Mouse (Mus musculus): Measurements from ENCODE around the gene Rapgef4.

Rapgef4 gene

DNA sequence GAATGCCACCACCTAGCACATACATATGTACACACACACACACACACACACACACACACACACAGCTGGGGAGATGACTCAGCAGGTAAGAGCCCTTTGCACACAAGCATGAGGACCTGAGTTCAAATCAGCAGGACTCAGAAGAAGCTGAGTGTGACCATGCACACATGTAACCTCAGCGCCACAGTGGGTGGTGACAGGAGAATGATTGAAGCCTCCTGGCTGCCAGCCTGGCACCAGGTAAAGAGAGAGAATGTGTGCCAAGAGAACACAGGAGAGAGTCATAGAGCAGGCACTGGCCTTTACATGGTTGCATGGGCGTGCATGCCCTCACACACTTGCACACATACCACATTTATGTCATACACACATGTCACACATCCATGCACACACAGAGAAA is 171.7 kb downstream of the Rapgef4 start:
- no peak for DNase-seq

DNA sequence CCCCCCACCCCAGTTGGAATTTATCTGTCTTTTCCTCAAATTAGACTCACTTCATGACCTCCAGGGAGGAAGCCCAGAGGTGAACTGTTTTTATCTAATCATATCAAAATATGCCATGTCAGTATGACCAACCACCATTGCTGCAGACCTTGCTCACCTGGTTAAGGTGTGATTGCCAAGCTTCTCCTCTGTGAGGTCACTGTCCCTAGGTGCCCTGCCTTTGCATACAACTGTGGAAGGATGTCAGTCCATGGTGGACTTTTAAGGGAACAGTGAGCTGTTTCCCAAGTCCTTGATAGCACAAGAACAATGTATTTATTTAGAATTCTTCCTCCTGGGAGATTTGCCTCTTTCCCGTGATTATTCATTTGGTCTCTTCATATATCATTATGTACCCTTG is 172.8 kb downstream of the Rapgef4 start:
- DNase-seq = no peak

DNA sequence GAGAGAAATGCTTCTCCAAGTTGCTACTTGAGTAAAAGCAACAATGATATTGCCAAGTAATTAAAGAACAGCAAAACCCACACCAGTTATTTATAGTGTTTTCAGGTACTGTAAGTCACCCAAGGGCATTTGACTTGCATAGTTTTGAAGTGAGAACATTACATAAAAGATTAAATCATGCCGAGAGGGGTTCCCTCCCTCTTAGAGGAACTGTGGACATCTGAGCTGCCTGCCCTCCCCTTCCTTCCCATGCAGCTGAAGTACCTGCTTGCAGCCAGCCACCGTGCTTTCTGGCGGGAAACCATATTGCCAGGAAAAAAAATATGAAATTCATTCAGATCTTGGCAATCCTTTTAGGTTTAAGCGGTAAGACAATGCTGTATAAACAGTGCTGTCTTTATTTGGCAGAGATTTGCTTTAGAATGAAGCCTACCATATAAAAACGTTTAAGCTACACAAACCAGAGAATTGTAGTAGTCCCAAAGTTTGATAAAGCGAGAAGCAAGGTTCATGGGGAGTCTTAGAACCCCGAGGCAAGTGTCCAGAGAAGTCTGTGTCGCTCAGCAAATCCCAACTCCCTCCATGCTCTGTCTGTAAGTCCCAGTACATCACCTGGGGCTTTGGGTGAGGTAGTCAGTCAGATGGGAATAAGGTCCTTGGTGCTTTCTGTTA is 174.2 kb downstream of the Rapgef4 start:
- no peak for DNase-seq

DNA sequence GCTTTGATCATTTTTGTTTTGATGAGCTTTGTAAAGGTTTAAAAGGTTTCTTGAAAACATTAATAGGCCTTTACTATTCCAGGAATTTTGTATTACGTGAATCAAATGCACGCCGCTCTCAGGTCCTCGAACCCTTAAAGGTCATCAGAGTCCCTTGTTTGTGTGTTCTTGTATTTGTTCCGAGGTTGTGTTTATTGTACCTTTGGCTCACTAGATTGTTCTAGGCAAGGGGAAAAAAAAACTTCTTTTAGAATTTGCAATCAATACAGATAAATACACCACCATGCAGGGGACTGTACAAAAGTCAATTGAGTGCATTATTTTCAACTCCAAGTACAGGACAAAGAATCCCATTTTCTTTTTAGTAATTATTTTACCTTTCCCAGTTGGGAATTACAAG is 175.4 kb downstream of the Rapgef4 start:
- DNase-seq = no peak

GRCm38 (mm10) chr2:72157561-72157960 is 176.5 kb downstream of the Rapgef4 start:
- DNase-seq = no peak

DNA sequence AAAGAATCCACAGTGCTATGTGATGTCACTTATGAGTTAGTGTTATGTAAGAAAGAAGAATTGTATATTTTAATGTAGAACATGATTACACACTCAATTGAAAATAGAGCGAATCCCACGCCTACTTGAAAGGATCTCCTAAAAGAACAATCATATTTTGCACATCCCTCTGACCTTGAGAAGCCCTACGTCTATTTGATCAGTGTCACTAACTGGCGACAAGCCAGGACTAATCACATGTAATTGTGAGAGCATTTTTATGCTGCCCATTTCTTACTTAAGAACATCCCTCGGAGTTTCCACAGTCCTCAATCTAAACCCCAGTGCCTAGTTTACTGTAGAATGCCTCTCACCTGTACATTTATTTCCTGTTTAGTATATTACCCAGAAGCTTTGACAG is 177.0 kb downstream of the Rapgef4 start:
- no peak for DNase-seq

GRCm38 (mm10) chr2:72158691-72159225 is 177.7 kb downstream of the Rapgef4 start:
- DNase-seq = no peak

- DNase-seq = no peak
Measured at GRCm38 (mm10) chr2:72159281-72159680, 178.2 kb downstream of the Rapgef4 start.

DNA sequence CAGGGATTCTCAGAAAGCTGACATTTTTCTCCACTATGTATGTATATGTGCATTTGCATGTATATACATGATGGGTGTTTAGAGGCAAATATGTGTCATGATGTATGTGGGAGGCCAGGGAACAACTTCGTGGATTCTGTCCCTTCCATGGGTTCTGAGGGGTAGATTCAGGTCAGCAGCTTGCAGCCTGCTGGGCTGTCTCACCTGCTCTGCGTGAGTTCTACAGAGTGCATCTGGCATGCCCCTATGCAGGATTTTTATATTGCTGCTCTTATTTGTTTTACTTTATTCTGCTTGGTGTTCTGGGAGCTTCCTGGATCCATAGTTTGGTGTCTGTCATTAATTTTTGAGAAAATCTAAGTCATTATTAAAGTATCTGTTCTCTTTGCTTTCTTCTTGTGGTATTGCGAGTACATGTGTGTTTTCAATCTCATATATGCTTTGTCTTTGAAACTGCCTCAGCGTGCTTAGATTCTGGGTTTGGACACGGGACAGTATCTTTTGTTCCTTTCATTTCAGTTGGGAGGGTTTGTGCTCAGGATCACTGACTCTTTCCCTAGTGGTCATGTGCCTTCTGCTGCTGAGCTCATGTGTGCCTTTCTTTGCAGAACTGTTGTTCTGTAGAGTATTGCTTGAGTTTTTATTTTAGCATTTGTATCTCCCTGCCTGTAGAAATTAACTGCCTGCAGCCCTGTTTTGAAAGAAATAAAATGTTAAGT is 184.3 kb downstream of the Rapgef4 start:
- DNase-seq = no peak

DNA sequence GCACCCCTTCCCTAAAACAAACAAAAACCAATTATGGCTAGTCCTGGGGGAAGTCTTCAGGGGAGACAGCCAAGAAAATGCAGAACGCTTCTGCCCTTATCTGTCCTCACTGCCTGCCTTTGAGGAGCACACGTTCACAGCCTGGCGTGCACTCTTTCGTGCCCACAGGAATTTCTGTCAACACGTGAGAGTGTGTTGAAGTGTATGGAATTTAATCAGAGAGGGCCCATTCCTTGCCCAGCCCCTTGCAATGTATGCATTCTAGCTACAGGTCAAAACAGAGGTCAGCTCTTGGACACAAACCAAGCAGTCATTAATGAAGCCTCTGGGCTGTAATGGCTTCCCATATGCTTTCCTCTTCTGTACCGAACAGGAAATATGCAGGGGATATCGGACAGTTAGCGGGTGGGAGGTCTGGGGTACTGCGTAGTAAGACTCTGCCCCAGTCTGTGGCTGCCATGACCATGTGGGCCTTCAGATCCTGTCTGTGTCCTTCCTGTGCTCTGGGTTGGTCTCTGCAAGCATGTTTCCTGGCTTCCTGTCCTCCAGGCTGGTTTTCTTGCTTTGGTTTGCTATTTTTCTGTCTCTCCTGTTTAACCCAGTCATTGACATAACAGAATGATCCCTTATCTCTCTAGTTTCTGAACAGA is 188.5 kb downstream of the Rapgef4 start:
- no peak for DNase-seq

GRCm38 (mm10) chr2:72170546-72170945 is 189.5 kb downstream of the Rapgef4 start:
- DNase-seq = no peak

DNA sequence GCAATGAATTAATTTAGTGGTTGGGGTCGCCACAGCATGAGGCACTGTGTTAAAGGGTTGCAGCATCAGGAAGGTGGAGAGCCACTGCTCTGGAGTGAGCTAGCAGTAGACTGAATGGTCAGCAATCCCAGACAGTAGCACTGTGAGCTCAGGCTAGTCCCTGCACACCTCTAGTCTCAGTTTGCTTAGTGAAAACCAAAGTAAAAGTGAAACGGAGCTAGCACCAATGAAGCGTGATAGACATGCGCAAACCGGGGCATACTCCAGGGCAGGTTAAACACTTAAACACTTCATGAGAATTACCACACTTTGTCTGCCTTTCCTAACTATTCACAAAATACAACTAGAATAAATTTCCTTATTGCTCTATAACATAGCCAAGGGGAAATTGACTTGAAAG is 190.2 kb downstream of the Rapgef4 start:
- DNase-seq = no peak

DNA sequence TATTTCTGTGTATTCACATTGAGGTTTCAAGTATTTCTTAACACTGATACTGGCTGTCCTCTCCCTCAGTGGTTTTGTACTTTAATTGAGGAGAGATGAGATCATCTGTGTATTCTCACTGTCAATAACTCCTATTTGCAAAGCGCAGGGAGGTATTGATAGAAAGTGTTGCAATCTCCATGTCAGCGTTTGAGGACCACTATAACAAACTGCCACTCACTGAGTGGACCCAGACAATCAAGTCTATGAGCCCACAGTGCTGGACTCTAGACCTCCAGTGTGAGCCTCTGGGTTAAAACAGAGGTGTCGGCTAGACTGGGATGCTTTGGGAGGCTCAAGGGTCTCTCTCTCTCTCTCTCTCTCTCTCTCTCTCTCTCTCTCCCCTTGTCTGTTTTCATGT is 192.0 kb downstream of the Rapgef4 start:
- DNase-seq = no peak

DNA sequence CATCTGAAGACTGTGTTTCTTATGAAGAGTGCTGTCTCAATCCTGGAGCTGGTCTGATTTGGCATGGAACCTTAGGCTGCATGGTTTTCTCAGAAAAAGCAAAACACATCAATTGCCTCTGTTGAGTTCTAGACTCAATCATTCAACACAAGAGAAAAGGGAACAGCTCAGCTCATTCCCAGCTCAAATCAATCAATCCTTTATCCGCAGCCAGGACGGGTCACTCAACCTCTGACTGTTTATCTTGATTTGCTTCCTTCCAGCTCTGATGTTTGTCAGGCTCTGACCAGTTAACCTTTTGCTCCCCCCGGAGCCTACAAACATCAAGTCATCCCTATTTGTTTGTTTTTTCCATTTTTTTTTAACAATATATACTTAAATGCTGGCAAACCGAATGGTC is 192.8 kb downstream of the Rapgef4 start:
- DNase-seq = no peak

GRCm38 (mm10) chr2:72175536-72175935 is 194.5 kb downstream of the Rapgef4 start:
- DNase-seq = no peak

DNA sequence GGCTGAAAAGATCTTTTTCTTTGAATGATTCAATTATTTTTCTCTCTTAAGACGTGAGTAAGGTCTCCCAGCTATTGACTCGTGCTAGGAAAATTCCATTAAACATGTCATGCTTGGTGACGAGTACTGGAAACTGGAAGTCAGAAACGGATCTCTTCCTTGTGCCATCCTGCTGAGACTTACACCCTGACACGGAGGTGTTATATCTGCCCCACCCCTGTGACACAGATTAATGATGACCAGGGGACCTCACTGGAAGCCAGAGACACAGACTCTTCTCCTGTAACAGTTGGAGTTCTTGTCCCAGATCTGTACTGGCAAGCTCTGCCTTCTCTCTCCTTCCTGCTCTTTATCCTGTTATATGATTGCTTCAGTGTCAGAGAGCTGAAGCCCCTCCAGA is 194.9 kb downstream of the Rapgef4 start:
- no peak for DNase-seq

DNA sequence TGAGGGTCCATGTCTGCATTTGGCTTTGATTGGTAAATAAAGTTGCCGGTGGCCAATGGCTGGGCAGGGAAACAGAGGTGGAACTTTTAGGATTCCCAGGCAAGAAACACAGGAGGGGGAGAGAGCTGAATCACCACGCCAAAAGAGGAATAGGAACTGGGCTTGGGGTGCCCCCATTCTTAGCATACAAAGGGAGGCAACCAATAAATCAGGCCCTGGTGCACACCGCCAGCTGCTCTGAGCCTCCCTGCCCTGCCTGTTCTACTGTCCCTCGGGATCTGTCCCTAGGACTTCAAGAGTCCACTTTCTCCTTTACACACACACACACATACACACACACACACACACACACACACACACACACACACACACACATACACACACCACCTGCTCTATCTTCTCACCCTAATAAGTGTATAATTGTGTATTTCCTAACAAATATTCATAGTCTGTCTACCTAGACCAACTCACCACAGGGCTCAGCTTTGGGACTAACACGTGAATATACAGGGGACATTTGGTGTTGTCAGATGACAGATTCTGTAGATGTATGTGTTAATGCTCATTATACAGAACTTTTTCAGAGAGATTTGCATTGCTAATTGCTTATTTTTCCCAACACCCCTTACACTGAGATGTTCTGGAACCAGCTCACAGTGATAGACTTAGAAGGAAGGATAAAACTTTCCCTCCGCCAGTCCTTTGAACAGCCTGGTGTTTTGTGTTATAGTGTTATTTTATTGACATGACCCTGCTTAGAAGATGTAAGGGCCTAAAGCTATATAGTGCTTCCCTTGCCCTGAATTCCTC is 196.4 kb downstream of the Rapgef4 start:
- no peak for DNase-seq

DNA sequence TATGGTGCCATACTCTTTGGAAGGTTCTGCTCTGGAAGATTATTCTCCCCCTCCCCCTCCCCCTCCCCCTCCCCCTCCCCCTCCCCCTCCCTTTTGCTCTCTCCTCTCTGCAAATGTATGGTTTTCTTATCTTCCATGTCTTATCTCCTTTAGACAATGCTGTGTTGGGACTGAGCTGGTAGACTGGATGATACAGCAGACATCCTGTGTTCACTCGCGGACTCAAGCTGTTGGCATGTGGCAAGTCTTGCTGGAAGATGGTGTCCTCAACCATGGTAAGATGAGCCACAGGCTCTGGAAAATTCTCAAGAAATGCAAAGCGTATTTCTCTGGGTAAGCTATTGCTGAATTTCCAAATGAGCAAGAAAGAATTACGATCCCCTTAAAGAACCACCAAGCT is 197.0 kb downstream of the Rapgef4 start:
- DNase-seq = no peak

GRCm38 (mm10) chr2:72178515-72178914 is 197.5 kb downstream of the Rapgef4 start:
- no peak for DNase-seq

GRCm38 (mm10) chr2:72179600-72180301 is 198.7 kb downstream of the Rapgef4 start:
- no peak for DNase-seq

DNA sequence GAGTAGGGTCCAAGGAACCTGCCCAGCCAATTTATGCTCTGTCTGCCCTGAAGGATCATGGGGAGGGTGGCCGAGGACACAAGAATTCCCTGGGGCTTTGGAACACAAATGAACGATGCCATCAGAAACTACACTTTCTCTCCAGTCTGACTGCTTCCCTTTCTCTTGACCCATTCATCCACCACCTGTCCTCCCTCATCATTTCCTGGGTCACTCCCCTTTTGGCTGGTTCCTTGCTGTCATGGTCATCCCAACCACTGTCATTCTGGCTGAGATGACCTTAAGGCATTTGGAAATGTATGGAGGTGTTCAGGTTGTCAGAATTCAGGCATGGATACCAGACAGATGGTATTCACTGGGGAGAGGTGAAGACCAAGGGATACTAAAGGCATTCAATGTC is 200.4 kb downstream of the Rapgef4 start:
- no peak for DNase-seq

DNA sequence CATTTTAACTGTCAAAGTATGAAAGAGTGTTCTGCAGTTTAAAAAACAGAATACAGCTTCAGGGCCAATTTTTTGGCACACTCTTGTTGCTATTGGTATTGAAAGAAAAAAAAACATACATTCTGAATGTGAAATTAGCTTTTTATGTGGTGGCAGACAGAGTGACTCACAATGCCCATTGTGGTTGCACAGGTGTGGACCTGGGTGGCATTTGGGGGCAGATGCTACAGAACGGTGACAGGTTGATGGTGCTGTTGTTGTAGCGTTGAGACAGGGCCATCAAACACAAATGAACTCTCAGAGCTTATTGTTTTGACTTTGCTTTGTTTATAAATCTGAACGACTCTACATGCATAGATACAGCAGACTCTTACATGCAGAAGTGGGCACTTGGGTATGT is 202.7 kb downstream of the Rapgef4 start:
- no peak for DNase-seq
